Mouse (Mus musculus): ENCODE results near the gene Try10.
"Not testable (repeated sequence)": the region's sequence is repeated elsewhere in the genome, so short reads cannot be mapped to it uniquely, and the experiment has no call there.

Gene Try10

DNA sequence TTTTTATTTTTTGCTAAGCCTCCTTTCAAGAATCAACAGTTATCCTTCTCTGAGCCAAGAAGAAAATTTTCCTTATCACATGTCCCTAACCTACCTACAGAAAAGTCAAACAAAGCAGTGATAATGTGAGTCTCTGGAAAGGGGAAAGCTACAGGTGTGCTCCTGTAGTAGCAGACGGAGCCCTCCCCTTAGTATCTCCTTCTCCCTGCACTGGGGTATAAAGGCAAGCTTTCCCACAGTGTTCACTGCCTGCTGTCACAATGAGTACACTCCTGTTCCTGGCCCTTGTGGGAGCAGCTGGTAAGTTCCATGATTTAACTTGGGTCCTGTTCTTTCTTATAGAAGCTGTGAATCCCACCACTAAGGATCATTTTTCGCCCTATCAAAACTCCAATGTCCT, at the start of gene Try10:
TSS of gene Try10 (plus strand) at position 174 of the 400 bp plus-strand sequence.
- no peak for DNase-seq (ENCODE audit: low read depth)

DNA sequence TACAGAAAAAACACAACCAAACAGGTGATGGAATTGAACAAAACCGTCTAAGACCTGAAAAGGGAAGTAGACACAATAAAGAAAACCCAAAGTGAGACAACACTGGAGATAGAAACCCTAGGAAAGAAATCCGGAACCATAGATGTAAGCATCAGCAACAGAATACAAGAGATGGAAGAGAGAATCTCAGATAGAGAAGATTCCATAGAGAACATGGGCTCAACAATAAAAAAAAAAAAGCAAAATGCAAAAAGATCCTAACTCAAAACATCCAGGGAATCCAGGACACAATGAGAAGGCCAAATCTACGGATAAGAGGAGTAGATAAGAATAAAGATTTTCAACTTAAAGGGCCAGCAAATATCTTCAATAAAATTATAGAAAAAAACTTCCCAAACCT, 37.2 kb upstream of the Try10 start, which contains the start of gene Try5:
TSS of gene Try5 (minus strand) at position 101 of the 400 bp plus-strand sequence.
- DNase-seq (ENCODE audit: low read depth) = not testable (repeated sequence)

DNA sequence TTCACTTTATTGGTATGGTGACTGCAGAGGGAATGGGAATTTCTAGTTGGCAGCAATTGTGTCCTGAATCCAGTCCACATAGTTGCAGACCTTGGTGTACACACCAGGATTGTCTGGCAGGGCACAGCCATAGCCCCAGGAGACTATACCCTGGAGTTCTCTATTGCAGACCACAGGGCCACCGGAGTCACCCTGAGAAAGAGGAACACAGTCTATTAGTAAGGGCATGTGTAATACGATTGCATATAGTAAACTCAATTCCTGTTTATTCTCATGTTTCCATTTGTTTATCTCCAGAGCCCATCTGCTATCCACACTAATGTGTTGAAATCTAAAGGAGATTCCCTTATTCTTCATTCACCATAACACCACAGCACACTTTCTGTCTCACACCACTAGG, 19.9 kb downstream of the Try10 start:
- DNase-seq (ENCODE audit: low read depth) = not testable (repeated sequence)

DNA sequence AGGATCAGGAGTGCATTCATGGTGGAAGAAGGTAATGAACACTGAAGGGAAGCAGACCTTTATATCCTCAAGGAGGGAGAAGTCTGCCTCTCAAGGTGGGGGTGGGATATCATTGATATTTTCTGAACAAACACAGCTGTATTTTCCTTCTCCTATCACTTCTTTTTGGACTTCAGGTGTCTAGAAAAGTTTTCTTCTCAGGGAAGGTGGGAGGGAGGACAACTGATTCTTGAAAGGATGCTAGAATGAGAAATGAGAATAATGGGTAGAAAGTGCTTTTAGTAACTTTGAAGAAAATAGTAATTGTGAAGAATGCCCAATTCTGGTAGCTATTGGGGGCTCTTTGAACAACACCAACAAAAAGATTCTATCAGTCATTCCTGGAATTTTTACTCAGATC, 23.7 kb downstream of the Try10 start, which contains the start of gene Prss3:
TSS of gene Prss3 (minus strand) at position 101 of the 400 bp plus-strand sequence.
- DNase-seq (ENCODE audit: low read depth) = not testable (repeated sequence)

DNA sequence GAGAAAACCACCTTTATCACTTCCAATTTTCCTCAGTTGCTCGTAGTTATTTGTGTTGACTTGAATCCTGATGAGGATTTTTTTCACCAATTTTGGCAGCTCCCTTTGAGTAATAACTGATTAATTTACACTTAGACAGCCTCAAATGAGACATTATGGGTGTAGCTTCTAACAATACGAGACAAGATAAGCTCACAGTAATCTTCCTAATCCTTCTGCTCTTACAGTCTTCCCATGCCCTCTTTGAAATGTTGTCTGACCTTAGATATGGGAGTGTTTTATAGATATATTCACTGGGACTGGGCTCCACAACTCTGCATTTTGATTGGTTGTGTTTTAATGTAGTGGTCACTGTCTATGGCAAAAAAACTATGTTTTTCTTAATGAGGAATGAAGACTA, 32.9 kb downstream of the Try10 start:
- DNase-seq (ENCODE audit: low read depth) = no peak

DNA sequence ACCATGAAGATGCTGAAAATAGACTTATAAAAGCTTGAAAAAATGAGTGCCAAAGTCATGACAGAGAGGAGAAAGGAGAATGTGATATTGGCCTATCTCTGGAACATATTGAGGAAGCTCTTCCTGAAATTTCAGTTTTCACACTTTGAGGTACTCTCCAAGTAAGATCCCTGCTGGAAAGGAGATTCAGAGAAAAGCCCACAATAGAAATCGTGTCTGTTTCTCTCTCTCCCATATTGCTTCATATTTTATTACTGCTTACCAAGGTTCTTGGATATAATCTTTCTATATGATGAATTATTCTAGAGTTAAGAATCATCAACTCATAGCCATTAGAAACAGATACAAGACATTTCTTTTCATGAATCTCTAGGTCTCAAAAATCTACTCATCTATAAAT, 37.7 kb downstream of the Try10 start:
- DNase-seq (ENCODE audit: low read depth) = not testable (repeated sequence)

DNA sequence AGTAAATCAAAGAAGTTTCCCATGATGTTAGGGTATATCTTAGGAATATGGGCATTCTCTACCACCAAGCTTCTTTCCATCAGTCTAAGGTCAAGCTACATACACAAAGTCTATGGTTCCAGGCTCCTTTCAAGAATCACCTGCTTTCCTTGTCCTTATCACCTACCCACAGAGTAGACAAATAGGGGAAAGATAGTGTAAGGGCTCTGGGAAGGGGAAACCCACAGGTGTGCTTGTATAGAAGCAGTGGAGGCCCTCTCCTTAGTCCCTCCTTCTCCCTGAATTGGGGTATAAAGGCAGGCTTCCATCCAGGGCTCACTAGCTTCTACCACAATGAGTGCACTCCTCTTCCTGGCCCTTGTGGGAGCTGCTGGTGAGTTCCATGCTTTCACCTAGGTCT, 38.2 kb downstream of the Try10 start, which contains the start of gene Gm5771:
TSS of gene Gm5771 (plus strand) at position 301 of the 400 bp plus-strand sequence.
- DNase-seq (ENCODE audit: low read depth) = not testable (repeated sequence)

Data from 416B (cell line).